In the genomic region with DNA sequence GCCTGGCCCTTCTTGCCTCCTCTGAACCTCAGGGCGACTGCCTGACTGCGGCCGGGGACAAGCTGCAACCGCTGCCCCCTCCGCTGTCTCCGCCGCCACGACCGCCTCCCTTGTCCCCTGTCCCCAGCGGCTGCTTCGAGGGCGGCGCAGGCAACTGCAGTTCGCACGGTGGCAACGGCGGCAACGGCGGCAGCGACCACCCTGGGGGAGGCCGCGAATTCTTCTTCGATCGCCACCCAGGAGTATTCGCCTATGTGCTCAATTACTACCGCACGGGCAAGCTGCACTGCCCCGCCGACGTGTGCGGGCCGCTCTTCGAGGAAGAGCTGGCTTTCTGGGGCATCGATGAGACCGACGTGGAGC, we compare ENCODE assay signal across 9 mouse cellular contexts. TPM values are rescaled to one million over a fixed set of nuclear protein-coding genes. Genes with fewer than 3 reads are reported as not detected.
DNase-seq lines count a peak whose midpoint lies in the region; ATAC-seq and TF ChIP-seq lines count a peak whose summit lies in the region.
"Had no signal": no experiment of that assay in that cellular context is flagged by ENCODE, and none has a peak within 500 bp of the region (broad histone marks: within the 10 kb centered on the region; RNA-seq: fewer than 3 reads in every experiment).

No protein-coding gene starts in this region.

- H3K4me1 ChIP-seq in heart, embryonic 14.5 days (ENCODE audit: control insufficient read depth in 2 of 2, insufficient read depth in 2 of 2, low read length in 2 of 2) = peaks cover 8 to 10% of the 10 kb centered on the region in 2 experiments; a peak in 2 of 4 replicates
- peaks cover 18% of the 10 kb centered on the region for H3K4me1 ChIP-seq in forebrain, embryonic 16.5 days (replicated peaks; ENCODE audit: control insufficient read depth, insufficient read depth, low read length)
- H3K4me1 ChIP-seq in limb, embryonic 10.5 days = peaks cover 26% of the 10 kb centered on the region
- peaks cover 4% of the 10 kb centered on the region; the same call in 1 of the 2 replicates for H3K4me1 ChIP-seq in neural tube, embryonic 14.5 days (ENCODE audit: control insufficient read depth, insufficient read depth, low read length)

- H3K27me3 ChIP-seq in heart, embryonic 14.5 days (ENCODE audit: control insufficient read depth, insufficient read depth, low read length) = peaks cover 27% of the 10 kb centered on the region
- peaks cover 8% of the 10 kb centered on the region for H3K27me3 ChIP-seq in forebrain, embryonic 16.5 days (replicated peaks; ENCODE audit: control insufficient read depth, insufficient read depth, low read length)
- H3K27me3 ChIP-seq in limb, embryonic 10.5 days (ENCODE audit: low read depth, poor library complexity, severe bottlenecking) = peaks cover 71% of the 10 kb centered on the region
- peaks cover 7% of the 10 kb centered on the region for H3K27me3 ChIP-seq in neural tube, embryonic 14.5 days (ENCODE audit: control insufficient read depth, insufficient read depth, low read length)
- H3K27me3 ChIP-seq: Patski had no signal

- no peaks in the 10 kb centered on the region for H3K9me3 ChIP-seq in heart, embryonic 14.5 days (ENCODE audit: control insufficient read depth, low read length)
- H3K9me3 ChIP-seq in forebrain, embryonic 16.5 days (ENCODE audit: control insufficient read depth, low read length) = no peaks in the 10 kb centered on the region
- no peaks in the 10 kb centered on the region for H3K9me3 ChIP-seq in limb, embryonic 10.5 days (replicated peaks)
- no peaks in the 10 kb centered on the region for H3K9me3 ChIP-seq in neural tube, embryonic 14.5 days (ENCODE audit: control insufficient read depth, low read length)

- no peak for DNase-seq in heart, adult 18-20 months
- peak; percentile 56 for DNase-seq in brain, embryonic 14.5 days (ENCODE audit: low read depth)
- DNase-seq in limb, embryonic 10.5 days (ENCODE audit: low spot score) = peak; percentile 66
- no peak for DNase-seq in frontal cortex, postnatal 10 days (ENCODE audit: low spot score in 2 of 2)

- peak overlapping the region; percentile 46 to 47 for H3K4me3 ChIP-seq in heart, embryonic 14.5 days (ENCODE audit: control insufficient read depth in 1 of 2, insufficient read depth in 1 of 2, low read depth in 1 of 2, low read length in 2 of 2)
- peak overlapping the region; percentile 58 for H3K4me3 ChIP-seq in forebrain, embryonic 16.5 days (replicated peaks; ENCODE audit: low read length)
- peak overlapping the region; percentile 57 for H3K4me3 ChIP-seq in limb, embryonic 10.5 days
- peak overlapping the region; percentile 60 for H3K4me3 ChIP-seq in neural tube, embryonic 14.5 days (ENCODE audit: low read depth, low read length)

- H3K9ac ChIP-seq in heart, embryonic 14.5 days (ENCODE audit: low read length) = peak overlapping the region; percentile 51; the same call in 1 of the 2 replicates
- H3K9ac ChIP-seq in forebrain, embryonic 16.5 days (replicated peaks; ENCODE audit: low read depth, low read length) = peak overlapping the region; percentile 59
- H3K9ac ChIP-seq in neural tube, embryonic 14.5 days (replicated peaks; ENCODE audit: low read depth, low read length) = peak overlapping the region; percentile 55

- H3K27ac ChIP-seq in heart, embryonic 14.5 days (replicated peaks in 1 of 2; ENCODE audit: control insufficient read depth in 1 of 2, insufficient read depth in 1 of 2, low read depth in 2 of 2, low read length in 2 of 2) = no peak overlapping the region
- H3K27ac ChIP-seq in forebrain, embryonic 16.5 days (ENCODE audit: low read length) = no peak overlapping the region
- no peak overlapping the region for H3K27ac ChIP-seq in limb, embryonic 10.5 days
- H3K27ac ChIP-seq in neural tube, embryonic 14.5 days (ENCODE audit: low read depth, low read length) = no peak overlapping the region

- H3K4me2 ChIP-seq in heart, embryonic 14.5 days (ENCODE audit: low read length) = peak overlapping the region; percentile 91
- H3K4me2 ChIP-seq in forebrain, embryonic 16.5 days (ENCODE audit: low read length) = peak overlapping the region; percentile 86
- H3K4me2 ChIP-seq in neural tube, embryonic 14.5 days (ENCODE audit: low read depth, low read length) = peak overlapping the region; percentile 98

- H3K36me3 ChIP-seq in heart, embryonic 14.5 days (ENCODE audit: control insufficient read depth, insufficient read depth, low read length) = no peaks in the 10 kb centered on the region
- H3K36me3 ChIP-seq in forebrain, embryonic 16.5 days (ENCODE audit: control insufficient read depth, insufficient read depth) = no peaks in the 10 kb centered on the region
- no peaks in the 10 kb centered on the region for H3K36me3 ChIP-seq in limb, embryonic 10.5 days
- H3K36me3 ChIP-seq in neural tube, embryonic 14.5 days (ENCODE audit: control insufficient read depth, insufficient read depth, low read length) = no peaks in the 10 kb centered on the region

- WGBS in heart, embryonic 14.5 days = under 1% methylated on average over 36 of the region's 36 CpGs
- WGBS in forebrain, embryonic 16.5 days = under 1% methylated on average over 34 of the region's 36 CpGs
- under 1% methylated on average over 36 of the region's 36 CpGs for WGBS in limb, embryonic 10.5 days
- WGBS in neural tube, embryonic 14.5 days = under 1% methylated on average over 36 of the region's 36 CpGs

- TF ChIP-seq POLR2A in brain, embryonic 14.5 days (IDR thresholded peaks at IDR 0.05; ENCODE audit: borderline replicate concordance, extremely low read depth, insufficient read depth, insufficient read length, poor library complexity, severe bottlenecking) = no peak

- no peak; the same call in 1 of the 2 replicates for ATAC-seq in heart, embryonic 14.5 days (ENCODE audit: insufficient number of reproducible peaks, insufficient read depth, low FRiP score, low read depth)
- ATAC-seq in forebrain, embryonic 16.5 days = peak; percentile 39
- ATAC-seq in neural tube, embryonic 14.5 days (ENCODE audit: low read depth) = peak; percentile 41; the same call in 1 of the 2 replicates
- no peak for ATAC-seq in erythroid progenitor cell, adult 5-6 weeks (replicated peaks; ENCODE audit: low FRiP score, poor library complexity, severe bottlenecking)
- ATAC-seq: Patski had no signal

- TF ChIP-seq CTCF in brain, embryonic 14.5 days (IDR thresholded peaks at IDR 0.05; ENCODE audit: borderline replicate concordance, extremely low read depth, insufficient read depth, insufficient read length) = no peak

RNA-seq across cellular contexts. Expression of a gene that starts 0.9 kb away (rescaled TPM):
- polyA plus RNA-seq in heart, embryonic 14.5 days (2014; fragmentation: Nextera tagmentation; extraction: Ambion mirVana) = 0.92 and 1.4 TPM in 2 replicates
- total RNA-seq in heart, adult 18-20 months (2021) = under 1 TPM; 0.32 to 0.41 TPM
- 7.3 and 7.6 TPM in 2 replicates for polyA plus RNA-seq in brain, embryonic 14.5 days (2012; rRNA removed)
- polyA plus RNA-seq in forebrain, embryonic 16.5 days (2015; fragmentation: Nextera tagmentation; extraction: Ambion mirVana) = 5.7 and 7.8 TPM in 2 replicates
- polyA plus RNA-seq in limb, embryonic 10.5 days (2016; fragmentation: Nextera tagmentation; extraction: Ambion mirVana) = 0.05 and 0.09 TPM in 2 replicates
- 14.5 and 16.5 TPM in 2 replicates for polyA plus RNA-seq in neural tube, embryonic 14.5 days (2014; fragmentation: Nextera tagmentation; extraction: Ambion mirVana)
- 1.1 TPM in 1 of 2 replicates, not detected in the other for total RNA-seq in erythroid progenitor cell, adult 5-6 weeks (2015; ENCODE audit: low replicate concordance)
- total RNA-seq in erythroid progenitor cell, adult 5-6 weeks (2017; ENCODE audit: low replicate concordance) = not detected in 2 replicates

Comparison
In these comparisons a context has a peak if more than half of its experiments do, and no peak if none do; other contexts are left out.
1. ATAC-seq: peak in forebrain, embryonic 16.5 days (single experiment) and neural tube, embryonic 14.5 days (single experiment); none in heart, embryonic 14.5 days (single experiment) and erythroid progenitor cell, adult 5-6 weeks (single experiment).
2. DNase-seq: peak in brain, embryonic 14.5 days (single experiment) and limb, embryonic 10.5 days (single experiment); none in heart, adult 18-20 months (0 of 2) and frontal cortex, postnatal 10 days (0 of 2).
3. Peak in every context shown above with its lines, with median percentiles within 50 percentile points of each other: H3K4me2 ChIP-seq, H3K4me3 ChIP-seq and H3K9ac ChIP-seq.